Mouse (Mus musculus): ENCODE measurements around the gene Perp.

- TF ChIP-seq CTCF (IDR thresholded peaks at IDR 0.05; ENCODE audit: borderline replicate concordance, insufficient read depth, low read length), result no peak
- TF ChIP-seq POLR2A (IDR thresholded peaks at IDR 0.05; ENCODE audit: low read depth, low read length), result no peak
These were observed 4.1 kb upstream of the Perp start for GRCm38 (mm10) chr10:18840736-18841135.

Data from embryonic fibroblast, embryonic 13.5 days (primary cell).